Mouse (Mus musculus) lung, embryonic 15.5 days (tissue): Measurements from ENCODE around the gene A930018P22Rik. TPM values are rescaled to one million over a fixed set of nuclear protein-coding genes. Genes with fewer than 3 reads are reported as not detected.

Source experiments
- ATAC-seq: fragments of 200-750 bp; cut with Nextera tagmentation; 2 replicates; pipeline ENCODE4 v1.8.0; 2017; ENCODE audit warnings: moderate number of reproducible peaks, borderline replicate concordance; ENCODE audit not compliant: low FRiP score, low TSS enrichment; ENCODE audit errors: extremely low read depth
- H3K27ac ChIP-seq: fragments of 300-500 bp; sonication (generic); 2 replicates; pipeline ENCODE4 v1.5.1; 2015; ENCODE audit warnings: moderate library complexity, mild to moderate bottlenecking, inconsistent platforms
- H3K27me3 ChIP-seq: fragments of 300-500 bp; sonication (generic); 2 replicates; pipeline ENCODE4 v1.6.1; 2015; ENCODE audit warnings: inconsistent platforms
- H3K36me3 ChIP-seq: fragments of 300-500 bp; sonication (generic); 2 replicates; pipeline ENCODE4 v1.6.1; 2015; ENCODE audit warnings: inconsistent platforms
- H3K4me1 ChIP-seq: fragments of 300-500 bp; sonication (generic); 2 replicates; pipeline ENCODE4 v1.6.1; 2015; ENCODE audit warnings: inconsistent platforms
- H3K4me2 ChIP-seq: fragments of 300-500 bp; sonication (generic); 2 replicates; pipeline ENCODE4 v1.6.1; 2015; ENCODE audit warnings: inconsistent platforms, mild to moderate bottlenecking, moderate library complexity
- H3K4me3 ChIP-seq: fragments of 300-500 bp; sonication (generic); 2 replicates; pipeline ENCODE4 v1.5.1; 2015; ENCODE audit warnings: mild to moderate bottlenecking, inconsistent platforms
- H3K9ac ChIP-seq: fragments of 300-500 bp; sonication (generic); 2 replicates; pipeline ENCODE4 v1.6.1; 2015; ENCODE audit warnings: inconsistent platforms
- H3K9me3 ChIP-seq: fragments of 300-500 bp; sonication (generic); 2 replicates; pipeline ENCODE4 v1.6.1; 2016; ENCODE audit warnings: inconsistent platforms
- WGBS: fragments of 180-500 bp; shearing (Covaris S2); methylation state at CpG from one replicate; pipeline ENCODE4 v1.1.7; 2015; 5-methylcytosine and 5-hydroxymethylcytosine counted together
- polyA plus RNA-seq: library from polyadenylated mRNA; unstranded; fragments of >200 nt; fragmentation: Nextera tagmentation; extraction: Ambion mirVana; gene quantifications from 2 replicates; pipeline ENCODE4 v1.2.1, GENCODE M21; 2015

Gene A930018P22Rik
- polyA plus RNA-seq, 1 experiment from 2014 or later: not detected

GRCm38 (mm10) chr2:104167765-104168164, 45.2 kb downstream of the A930018P22Rik start:
- Histone ChIP-seq H3K9ac (no peak overlapping the region), H3K4me3 (no peak overlapping the region), H3K27ac (no peak overlapping the region), H3K4me2 (no peak overlapping the region), H3K27me3 (no peaks in the 10 kb centered on the region), H3K4me1 (no peaks in the 10 kb centered on the region), H3K36me3 (no peaks in the 10 kb centered on the region), H3K9me3 (no peaks in the 10 kb centered on the region)
- 94% methylated on average over 23 of the region's 23 CpGs for WGBS
- ATAC-seq: no peak; the same call in 1 of the 2 replicates

GRCm38 (mm10) chr2:104168186-104168896, 45.8 kb downstream of the A930018P22Rik start:
- 91% methylated on average over 17 of the region's 17 CpGs for WGBS
- H3K27ac ChIP-seq: no peak overlapping the region
- H3K4me3 ChIP-seq: no peak overlapping the region
- no peaks in the 10 kb centered on the region for H3K36me3 ChIP-seq
- no peak overlapping the region for H3K4me2 ChIP-seq
- H3K4me1 ChIP-seq: no peaks in the 10 kb centered on the region
- H3K9me3 ChIP-seq: no peaks in the 10 kb centered on the region
- ATAC-seq: no peak
- H3K27me3 ChIP-seq: no peaks in the 10 kb centered on the region
- no peak overlapping the region for H3K9ac ChIP-seq

GRCm38 (mm10) chr2:104172695-104173348, 50.3 kb downstream of the A930018P22Rik start:
- Histone ChIP-seq H3K4me3 (no peak overlapping the region), H3K36me3 (no peaks in the 10 kb centered on the region), H3K4me2 (no peak overlapping the region), H3K27ac (no peak overlapping the region), H3K9ac (no peak overlapping the region), H3K4me1 (peaks cover 18% of the 10 kb centered on the region), H3K27me3 (no peaks in the 10 kb centered on the region), H3K9me3 (no peaks in the 10 kb centered on the region)
- WGBS: 40% methylated on average over 11 of the region's 11 CpGs
- ATAC-seq: no peak

- Histone ChIP-seq H3K36me3 (no peaks in the 10 kb centered on the region), H3K27ac (no peak overlapping the region), H3K9me3 (no peaks in the 10 kb centered on the region), H3K4me3 (no peak overlapping the region), H3K4me2 (no peak overlapping the region), H3K4me1 (peaks cover 18% of the 10 kb centered on the region), H3K27me3 (no peaks in the 10 kb centered on the region), H3K9ac (no peak overlapping the region)
- no peak for ATAC-seq
- WGBS: 75% methylated on average over 3 of the region's 3 CpGs
Measured at GRCm38 (mm10) chr2:104173431-104173830, 50.9 kb downstream of the A930018P22Rik start.

Other genes starting within 250 kb of the A930018P22Rik start
- 35.1 and 38.2 TPM in 2 replicates for gene Lmo2, start 164.8 kb upstream of the A930018P22Rik start, polyA plus RNA-seq
- gene Fbxo3, start 95.0 kb upstream of the A930018P22Rik start, polyA plus RNA-seq: 58.4 and 62.4 TPM in 2 replicates
- gene 4931422A03Rik, start 94.4 kb upstream of the A930018P22Rik start, polyA plus RNA-seq: 2.6 and 2.8 TPM in 2 replicates
- not detected in 2 replicates for gene Gm10912, start 56.9 kb upstream of the A930018P22Rik start, polyA plus RNA-seq
- not detected in 2 replicates for gene Gm10799, start 54.2 kb upstream of the A930018P22Rik start, polyA plus RNA-seq
- 5.5 and 6.0 TPM in 2 replicates for gene Cd59b, start 52.9 kb upstream of the A930018P22Rik start, polyA plus RNA-seq
- gene Cd59a, start 27.0 kb upstream of the A930018P22Rik start, polyA plus RNA-seq: 21.5 and 23.8 TPM in 2 replicates